Mouse (Mus musculus) cerebellum, adult 2 months (tissue): ENCODE data around the gene Slc7a14.

ENCODE experiments used
- CTCF ChIP-seq: fragments of 200-500 bp; IDR thresholded peaks from 2 replicates; pipeline ENCODE4 v1.5.1; 2011; ENCODE audit warnings: low read depth, mild to moderate bottlenecking, control low read depth, low read length, moderate library complexity, borderline replicate concordance; ENCODE audit not compliant: insufficient read depth
- POLR2A ChIP-seq: fragments of 200-500 bp; IDR thresholded peaks from 2 replicates; pipeline ENCODE4 v1.6.1; 2011; ENCODE audit warnings: low read length, control low read depth, borderline replicate concordance; ENCODE audit not compliant: insufficient read depth

- TF ChIP-seq POLR2A (no peak), CTCF (no peak)
Observed at GRCm38 (mm10) chr3:31263535-31263934, 46.6 kb downstream of the Slc7a14 start.
